Mouse (Mus musculus) cerebellum, adult 2 months (tissue): ENCODE measurements around the gene Cep57l1. TPM values are rescaled to one million over a fixed set of nuclear protein-coding genes. Genes with fewer than 3 reads are reported as not detected.
A peak's percentile ranks its signal among the peaks of the same experiment; 100 is the strongest.

Experiments
- DNase-seq, 2 experiments: peaks; one replicate each; pipeline ENCODE4 v3.0.0; 2021
- H3K27ac ChIP-seq: fragments of 200-500 bp; 2 replicates; pipeline ENCODE4 v1.5.1; 2012; ENCODE audit warnings: low read length, control low read depth, inconsistent platforms; ENCODE audit not compliant: insufficient read depth
- H3K27me3 ChIP-seq: fragments of 200-500 bp; 2 replicates; pipeline ENCODE4 v1.6.1; 2012; ENCODE audit warnings: inconsistent platforms, mild to moderate bottlenecking, low read length, moderate library complexity; ENCODE audit not compliant: control insufficient read depth, insufficient read depth
- H3K4me1 ChIP-seq: fragments of 200-500 bp; 2 replicates; pipeline ENCODE4 v1.6.1; 2011; ENCODE audit warnings: low read length; ENCODE audit not compliant: control insufficient read depth, insufficient read depth
- H3K4me3 ChIP-seq: fragments of 200-500 bp; replicated peaks from 2 replicates; pipeline ENCODE3; 2011; ENCODE audit warnings: mild to moderate bottlenecking, low read depth, low read length, control low read depth; ENCODE audit not compliant: insufficient read depth
- CTCF ChIP-seq: fragments of 200-500 bp; IDR thresholded peaks from 2 replicates; pipeline ENCODE4 v1.5.1; 2011; ENCODE audit warnings: low read depth, mild to moderate bottlenecking, control low read depth, low read length, moderate library complexity, borderline replicate concordance; ENCODE audit not compliant: insufficient read depth
- POLR2A ChIP-seq: fragments of 200-500 bp; IDR thresholded peaks from 2 replicates; pipeline ENCODE4 v1.6.1; 2011; ENCODE audit warnings: low read length, control low read depth, borderline replicate concordance; ENCODE audit not compliant: insufficient read depth
- WGBS: fragments of 180-500 bp; shearing (Covaris S2); methylation state at CpG from one replicate; pipeline ENCODE4 v1.1.7; 2018; 5-methylcytosine and 5-hydroxymethylcytosine counted together
- polyA plus RNA-seq: library from polyadenylated mRNA; depleted of rRNA; stranded (reverse); fragments of >200 nt; gene quantifications from 2 replicates; pipeline ENCODE4 v1.2.3, GENCODE M21; 2012

The Cep57l1 gene
- polyA plus RNA-seq, 1 experiment: 5.3 TPM

- TF ChIP-seq POLR2A (no peak), CTCF (no peak)
- Histone ChIP-seq H3K27me3 (no peaks in the 10 kb centered on the region), H3K4me3 (no peak overlapping the region), H3K27ac (no peak overlapping the region), H3K4me1 (0 out of 2 replicates have a peak, but pooled peaks cover 2% of the 10 kb centered on the region)
- no peak for DNase-seq
- 81% methylated on average over 14 of the region's 14 CpGs for WGBS
Measured at GRCm38 (mm10) chr10:41751867-41752480, 57.7 kb downstream of the Cep57l1 start.

GRCm38 (mm10) chr10:41749306-41749705 lies 60.4 kb downstream of the Cep57l1 start:
- DNase-seq: peak in 1 of 2 experiments; percentile 20
- WGBS: 20% methylated on average over 3 of the region's 3 CpGs
- H3K4me1 ChIP-seq: peaks cover 2% of the 10 kb centered on the region; the same call in 1 of the 2 replicates
- TF ChIP-seq CTCF: no peak
- no peak overlapping the region for H3K4me3 ChIP-seq
- no peaks in the 10 kb centered on the region for H3K27me3 ChIP-seq
- no peak overlapping the region for H3K27ac ChIP-seq

GRCm38 (mm10) chr10:41746554-41746953 lies 63.1 kb downstream of the Cep57l1 start:
- Histone ChIP-seq H3K27me3 (no peaks in the 10 kb centered on the region), H3K4me1 (peaks cover 2% of the 10 kb centered on the region; the same call in 1 of the 2 replicates), H3K27ac (no peak overlapping the region), H3K4me3 (no peak overlapping the region)
- 30% methylated on average over 5 of the region's 5 CpGs for WGBS
- DNase-seq: peak in 1 of 2 experiments; percentile 24
- TF ChIP-seq CTCF (no peak), POLR2A (no peak)

- Histone ChIP-seq H3K27me3 (no peaks in the 10 kb centered on the region), H3K4me1 (no peaks in the 10 kb centered on the region; the same call in 1 of the 2 replicates), H3K27ac (no peak overlapping the region), H3K4me3 (no peak overlapping the region)
- DNase-seq: no peak
- TF ChIP-seq CTCF (no peak), POLR2A (no peak)
- WGBS: 83% methylated on average over 4 of the region's 4 CpGs
Measured at GRCm38 (mm10) chr10:41744006-41744405, 65.7 kb downstream of the Cep57l1 start.

- WGBS: 89% methylated on average over 2 of the region's 2 CpGs
- no peaks in the 10 kb centered on the region for H3K4me1 ChIP-seq
- H3K27me3 ChIP-seq: no peaks in the 10 kb centered on the region
- no peak for TF ChIP-seq POLR2A
- no peak for TF ChIP-seq CTCF
- H3K27ac ChIP-seq: no peak overlapping the region
- DNase-seq: no peak
- H3K4me3 ChIP-seq: no peak overlapping the region
Measured at GRCm38 (mm10) chr10:41740221-41740620, 69.5 kb downstream of the Cep57l1 start.

- TF ChIP-seq POLR2A (no peak), CTCF (no peak)
- no peaks in the 10 kb centered on the region for H3K4me1 ChIP-seq
- H3K27ac ChIP-seq: no peak overlapping the region
- no peak for DNase-seq
- H3K27me3 ChIP-seq: no peaks in the 10 kb centered on the region
- 95% methylated on average over 16 of the region's 16 CpGs for WGBS
- H3K4me3 ChIP-seq: no peak overlapping the region
Measured at GRCm38 (mm10) chr10:41737245-41737644, 72.4 kb downstream of the Cep57l1 start.

- Histone ChIP-seq H3K27ac (no peak overlapping the region), H3K4me1 (no peaks in the 10 kb centered on the region), H3K4me3 (no peak overlapping the region), H3K27me3 (no peaks in the 10 kb centered on the region)
- WGBS: 83% methylated on average over 6 of the region's 6 CpGs
- no peak for DNase-seq
- no peak for TF ChIP-seq POLR2A
- no peak for TF ChIP-seq CTCF
Measured at GRCm38 (mm10) chr10:41735398-41735797, 74.3 kb downstream of the Cep57l1 start.

GRCm38 (mm10) chr10:41733214-41733613 lies 76.5 kb downstream of the Cep57l1 start:
- Histone ChIP-seq H3K27me3 (no peaks in the 10 kb centered on the region), H3K27ac (no peak overlapping the region), H3K4me1 (no peaks in the 10 kb centered on the region), H3K4me3 (no peak overlapping the region)
- 96% methylated on average over 3 of the region's 3 CpGs for WGBS
- no peak for DNase-seq
- no peak for TF ChIP-seq CTCF
- TF ChIP-seq POLR2A: no peak
